Mouse (Mus musculus) yolk sac, embryonic 10.5 days (tissue): ENCODE results near the gene Tas2r120.
"Not testable (repeated sequence)": the region's sequence is repeated elsewhere in the genome, so short reads cannot be mapped to it uniquely, and the experiment has no call there.

Source experiments
- DNase-seq: peaks from one replicate; pipeline ENCODE4 v3.0.0-alpha.2; 2017; ENCODE audit warnings: low spot score

Tas2r120 gene

DNA sequence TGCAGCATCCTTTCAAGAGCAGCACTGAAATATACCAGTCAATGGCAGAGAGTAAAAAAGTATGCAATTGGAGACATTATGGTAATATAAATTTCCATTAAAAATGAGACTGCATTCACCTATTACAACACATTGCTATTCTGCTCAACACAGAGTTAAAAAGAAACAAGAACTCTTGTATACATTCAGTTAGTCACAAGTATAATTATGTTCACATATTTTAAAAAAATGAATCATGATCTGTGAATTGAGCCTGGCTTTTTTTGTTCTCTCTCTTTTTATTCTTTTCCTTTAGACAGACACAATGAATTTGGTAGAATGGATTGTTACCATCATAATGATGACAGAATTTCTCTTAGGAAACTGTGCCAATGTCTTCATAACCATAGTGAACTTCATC lies at the start of gene Tas2r120:
Gene Tas2r120, plus strand, starts transcription at position 301 of the 400 bp plus-strand sequence.
- DNase-seq, result no peak

DNA sequence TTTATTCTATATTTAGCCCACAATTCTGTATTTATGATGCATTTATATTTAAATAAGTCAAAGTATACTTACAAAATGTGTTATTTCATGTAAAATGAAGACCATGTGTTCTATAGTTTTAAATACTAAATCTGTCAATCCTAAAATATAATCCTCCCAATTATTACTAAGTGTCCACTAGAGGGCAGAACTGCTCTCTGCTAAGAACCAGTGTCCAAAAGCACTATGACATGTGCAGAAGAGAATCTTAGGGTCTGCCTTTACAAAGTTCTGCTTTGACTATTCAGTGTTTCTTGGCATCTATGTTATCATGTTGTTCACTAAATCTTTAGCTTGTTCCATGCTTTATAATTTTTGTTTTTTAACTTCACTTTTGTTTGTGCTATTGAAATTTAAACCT lies 7.4 kb upstream of the Tas2r120 start:
- DNase-seq, result no peak

DNA sequence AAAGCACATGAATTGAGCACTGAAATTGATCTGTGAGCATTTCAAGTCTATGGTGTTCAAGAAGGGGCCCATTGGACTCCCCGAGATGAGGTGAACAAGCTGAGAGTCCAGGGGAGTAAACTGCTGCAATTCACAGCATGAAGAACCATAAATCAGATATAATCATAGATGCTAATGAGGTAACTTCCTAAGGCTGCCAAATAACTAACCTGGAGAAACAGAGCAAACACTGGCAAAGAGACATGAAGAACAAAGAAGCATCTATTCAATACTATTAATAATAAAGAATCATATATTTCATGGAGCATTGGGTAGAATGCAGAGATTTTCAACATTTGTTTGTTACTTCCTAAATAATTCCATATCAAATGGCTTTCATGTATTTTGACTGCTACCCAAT lies 5.3 kb upstream of the Tas2r120 start, which contains the start of gene A630073D07Rik:
Gene A630073D07Rik, minus strand, starts transcription at position 101 of the 400 bp plus-strand sequence.
- DNase-seq, result no peak

DNA sequence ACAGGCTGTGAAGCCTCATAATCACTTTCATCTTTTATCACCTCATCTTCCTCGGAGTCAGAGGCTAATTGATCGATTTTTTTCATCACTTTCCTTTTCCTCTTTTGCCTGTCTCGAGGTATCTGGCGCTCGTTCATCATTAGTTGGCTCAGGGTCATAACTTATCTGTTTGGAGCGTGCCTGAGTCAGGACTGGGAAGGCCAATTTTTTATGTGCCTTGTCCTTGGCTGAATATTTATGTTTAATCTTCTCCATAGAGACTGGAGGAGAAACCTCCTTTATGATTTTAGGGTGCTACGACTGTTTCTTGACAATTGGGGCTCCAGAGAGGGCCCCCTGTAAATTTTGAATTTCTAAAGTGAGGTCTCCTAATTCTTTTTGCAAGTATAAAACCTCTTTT lies 34.8 kb downstream of the Tas2r120 start:
- DNase-seq, result not testable (repeated sequence)

DNA sequence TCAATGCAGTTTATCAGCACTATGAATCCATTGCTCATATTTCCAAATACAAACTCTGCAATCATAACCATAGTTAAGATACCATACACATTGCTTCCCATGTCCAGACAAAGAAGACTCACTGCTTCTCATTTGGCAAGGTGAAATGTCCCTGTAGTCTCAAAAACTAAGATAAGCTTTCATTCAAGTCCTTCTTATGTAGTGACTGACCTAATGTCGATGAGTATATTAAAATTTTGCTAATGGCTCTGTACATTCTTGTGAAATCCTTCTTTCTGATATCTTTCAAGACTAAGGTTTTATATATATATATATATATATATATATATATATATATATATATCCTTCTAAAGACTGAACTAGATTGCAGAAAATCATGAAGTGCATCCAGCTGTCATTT lies 44.2 kb downstream of the Tas2r120 start, which contains the start of gene Tas2r121:
Gene Tas2r121, minus strand, starts transcription at position 101 of the 400 bp plus-strand sequence.
- DNase-seq, result no peak
